Mouse (Mus musculus) mesoderm, embryonic 11.5 days (tissue): Measurements from ENCODE around the gene Fxn.

Source experiments
- DNase-seq: peaks from one replicate; pipeline ENCODE4 v3.0.0-alpha.2; 2012; ENCODE audit warnings: low read depth, low spot score

The Fxn gene

DNA sequence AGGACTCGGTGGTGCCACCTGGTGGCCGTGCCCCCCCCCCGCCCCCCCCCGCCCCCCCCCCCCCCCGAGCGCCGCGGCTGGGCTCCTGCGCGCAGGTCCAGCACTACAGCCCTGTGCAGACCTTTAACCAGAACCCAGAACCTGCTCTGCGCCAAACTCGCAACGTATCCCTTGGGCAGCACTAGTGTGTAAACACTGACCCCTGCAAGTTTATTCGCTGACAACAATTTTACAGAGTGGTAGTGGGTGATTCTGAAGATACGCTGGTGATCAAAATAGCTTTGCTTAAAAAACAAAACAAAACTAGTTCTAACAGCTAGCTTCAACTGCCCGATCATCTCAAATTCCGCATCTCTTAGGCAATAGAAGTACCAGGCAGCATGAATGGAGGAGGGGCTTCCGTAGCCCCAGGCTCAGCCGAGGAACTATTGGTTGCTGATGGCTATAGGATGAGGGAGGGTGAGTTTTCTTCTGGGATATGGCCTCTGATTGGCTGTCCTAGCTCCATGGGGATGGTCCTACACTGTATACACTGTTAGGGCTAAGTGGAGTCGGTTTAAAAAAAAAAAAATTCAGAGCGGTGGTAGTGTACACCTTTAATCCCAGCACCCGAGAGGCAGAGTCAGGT is at the start of gene Fxn:
Gene Fxn, minus strand, starts transcription at position 5 of the 628 bp plus-strand sequence.
- peak; percentile 92 for DNase-seq

DNA sequence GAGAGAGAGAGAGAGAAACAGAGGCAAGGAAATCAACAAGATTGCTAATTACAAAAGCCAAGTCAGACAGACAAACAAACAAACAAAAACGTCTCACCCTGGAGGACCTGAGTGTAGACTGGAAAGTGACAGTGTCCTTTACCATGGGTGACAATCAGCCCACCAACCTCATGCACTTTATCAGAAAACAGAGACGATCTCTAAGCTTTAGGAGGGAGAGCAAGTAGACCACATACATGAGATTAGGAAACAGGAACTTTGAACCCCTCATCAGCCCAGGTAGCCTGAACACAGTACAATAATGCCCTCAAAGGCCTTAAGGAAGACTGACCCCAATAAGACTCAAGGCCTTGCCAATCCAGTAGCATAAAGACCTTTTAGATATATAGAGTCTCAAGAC is 47.5 kb upstream of the Fxn start:
- no peak for DNase-seq

DNA sequence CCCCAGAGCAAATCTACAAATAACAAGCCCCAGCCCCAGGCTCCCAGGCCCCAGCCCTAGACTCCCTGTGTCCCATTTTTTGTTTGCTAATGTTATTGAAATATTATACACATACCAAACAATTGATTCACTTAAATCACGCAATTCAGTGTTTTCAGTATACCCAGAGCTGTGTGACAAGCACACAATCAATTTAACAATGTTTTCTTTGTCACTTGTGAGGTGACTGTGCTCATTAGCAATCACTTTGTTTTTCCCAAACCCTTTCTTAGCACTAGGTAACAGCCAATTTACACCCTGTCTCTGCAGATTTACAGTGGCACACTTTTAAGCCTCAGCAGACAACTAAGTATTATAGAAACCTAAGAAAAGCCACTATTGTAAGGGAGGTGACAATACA is 46.6 kb upstream of the Fxn start:
- DNase-seq = no peak

DNA sequence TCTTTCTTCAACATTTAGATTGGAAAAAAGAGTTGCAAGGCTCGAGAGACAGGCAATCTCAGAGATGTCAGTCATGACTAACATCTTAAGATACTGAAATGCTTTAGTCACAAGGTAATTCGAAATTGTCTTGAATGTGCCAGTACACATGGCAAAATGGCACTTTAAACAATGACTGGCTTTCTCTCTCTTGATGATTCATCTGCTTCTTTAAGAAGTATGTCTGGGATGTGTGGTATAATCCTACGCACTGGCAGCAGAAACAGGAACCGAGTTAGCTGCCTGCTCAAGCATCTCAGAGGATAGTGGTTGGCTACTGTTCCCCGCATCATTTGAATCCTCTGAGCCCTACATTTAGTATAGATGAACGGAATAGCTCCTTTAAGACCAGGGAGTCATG is 45.3 kb upstream of the Fxn start:
- no peak for DNase-seq

GRCm38 (mm10) chr19:24323841-24324613 is 43.6 kb upstream of the Fxn start:
- peak; percentile 67 for DNase-seq

DNA sequence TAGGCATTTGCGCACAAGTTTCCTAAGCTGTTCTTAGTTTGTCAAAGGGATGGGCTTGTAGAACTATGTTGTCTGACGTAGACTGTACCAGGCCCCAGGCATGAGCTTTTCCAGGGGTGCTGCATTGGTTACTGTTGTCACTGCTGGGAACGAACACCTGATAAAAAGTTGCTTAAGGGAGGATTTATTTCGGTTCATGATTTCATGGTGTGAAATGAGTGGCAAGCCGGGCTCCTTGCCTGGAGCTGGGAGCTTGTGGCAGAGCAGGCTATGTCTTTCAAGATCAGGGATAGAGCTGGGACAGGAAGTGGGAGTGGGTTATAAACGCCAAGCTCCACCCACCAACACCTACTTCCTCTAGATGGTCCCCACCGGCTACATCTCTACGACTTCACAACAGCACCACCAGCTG is 41.5 kb upstream of the Fxn start:
- no peak for DNase-seq

DNA sequence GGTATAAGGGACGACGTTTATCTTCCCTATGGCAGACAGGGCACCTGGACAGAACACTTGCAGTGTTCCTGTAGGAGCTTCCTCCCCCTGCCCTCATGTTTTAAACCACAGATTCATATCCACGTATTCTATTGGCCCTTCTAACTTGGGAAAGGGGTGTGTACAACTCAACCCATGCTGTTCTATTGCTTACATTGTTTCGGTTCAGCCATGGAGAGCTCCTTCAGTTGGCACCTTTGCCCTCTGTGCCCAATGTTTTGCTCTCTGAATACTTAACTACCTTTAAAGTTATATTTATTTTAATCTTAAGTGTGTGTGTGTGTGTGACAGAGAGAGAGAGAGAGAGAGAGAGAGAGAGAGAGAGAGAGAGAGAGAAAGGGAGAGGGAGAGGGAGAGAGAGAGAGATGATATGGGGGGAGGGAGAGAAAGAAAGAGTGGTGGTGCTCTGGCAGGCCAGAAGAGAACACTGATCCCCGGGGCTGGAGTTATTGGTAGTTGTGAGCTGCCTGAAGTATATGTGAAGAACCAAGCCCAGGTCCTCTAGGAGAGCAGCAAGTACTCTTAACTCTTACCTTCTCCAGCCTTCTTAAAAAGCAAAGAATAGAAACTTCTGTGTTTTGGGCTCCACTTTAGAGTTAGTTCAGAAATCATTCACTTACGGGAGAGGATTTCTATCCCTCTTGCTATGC is 41.0 kb upstream of the Fxn start:
- no peak for DNase-seq

DNA sequence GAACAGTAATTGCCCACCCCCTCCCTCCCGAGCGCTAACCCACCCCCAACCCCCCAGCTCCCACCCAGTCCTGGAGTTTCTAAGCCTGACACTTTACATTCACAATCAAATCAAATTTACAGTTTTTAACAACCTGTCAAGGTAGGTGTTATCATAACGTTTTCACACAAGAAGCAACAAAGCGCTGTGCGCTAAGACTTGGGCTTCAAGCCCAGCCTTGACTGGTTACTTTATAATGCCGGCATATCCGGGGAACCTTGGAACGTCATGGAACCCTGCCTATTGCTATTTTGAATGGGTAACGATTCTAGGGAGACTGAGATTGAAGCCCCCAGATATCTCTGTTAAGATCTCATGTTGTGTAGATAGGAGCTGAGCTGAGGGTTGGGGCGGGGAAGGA is 37.8 kb upstream of the Fxn start:
- no peak for DNase-seq

DNA sequence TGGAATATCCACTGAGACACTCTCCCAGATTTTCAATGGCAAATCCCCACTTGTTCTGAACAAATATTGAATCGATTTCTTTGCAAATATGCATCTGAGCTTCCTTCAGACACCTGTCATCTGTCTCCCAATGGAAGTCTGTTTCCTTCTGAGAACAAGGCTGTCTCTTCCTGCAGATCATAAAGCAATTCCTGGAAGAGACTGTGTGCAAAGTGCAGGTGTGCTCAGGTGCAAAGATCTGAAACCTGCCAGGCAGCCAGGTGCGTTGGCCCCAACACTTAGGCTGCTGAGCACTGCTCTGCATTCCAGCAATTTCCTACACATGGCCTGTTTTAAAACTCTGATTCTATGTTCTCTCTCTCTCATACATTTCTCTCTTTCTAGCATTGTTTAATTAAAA is 37.3 kb upstream of the Fxn start:
- DNase-seq = no peak

GRCm38 (mm10) chr19:24317038-24317591 is 36.7 kb upstream of the Fxn start:
- DNase-seq = peak; percentile 16

DNA sequence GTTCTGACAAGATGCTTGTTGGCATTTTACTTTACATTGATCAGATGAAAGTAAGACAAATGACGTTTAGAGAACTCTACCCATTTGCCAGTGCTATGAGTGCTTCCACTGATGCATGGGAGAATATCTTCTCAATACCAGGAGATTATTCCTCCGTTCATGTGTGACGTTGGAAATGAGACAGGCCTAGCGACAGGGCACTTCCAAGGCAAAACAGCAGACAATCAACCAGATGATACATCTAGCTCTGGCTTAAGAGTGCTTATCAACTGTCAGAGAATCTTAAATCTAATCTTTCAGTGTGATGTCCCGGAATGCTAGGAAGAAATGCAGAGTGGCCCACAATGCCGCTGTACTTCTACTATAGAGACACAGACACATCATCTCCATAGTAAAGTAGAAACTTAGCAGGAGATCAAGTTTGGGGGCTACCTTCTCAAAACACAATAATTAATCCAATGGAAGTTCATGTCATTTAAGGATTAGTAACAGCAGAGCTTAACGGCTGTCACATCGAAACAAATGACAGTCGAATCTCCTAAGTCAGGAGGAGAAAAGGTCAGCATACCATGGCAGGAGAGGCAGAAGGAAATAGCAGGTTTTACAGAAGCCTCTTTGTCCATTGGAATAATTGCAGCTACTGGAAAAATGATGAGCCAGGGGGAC is 35.8 kb upstream of the Fxn start:
- no peak for DNase-seq

DNA sequence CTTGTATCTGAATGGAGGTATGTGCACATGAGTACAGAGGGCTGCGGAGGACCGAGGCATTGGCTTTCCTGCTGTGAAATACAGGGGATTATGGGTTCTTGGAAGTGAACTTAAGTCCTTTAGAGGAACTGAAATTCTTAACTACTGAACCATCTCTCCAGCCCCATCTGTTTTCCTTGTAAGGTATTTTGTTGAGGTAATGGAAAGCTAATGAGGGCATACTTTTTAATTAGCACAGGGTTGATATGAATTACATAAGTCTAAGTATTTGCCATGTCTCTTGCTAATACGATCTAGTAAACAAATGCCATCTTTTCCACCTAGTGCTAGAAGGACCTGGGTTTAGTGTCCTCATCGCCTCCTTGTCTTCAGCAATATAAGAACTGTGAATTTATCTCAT is 34.8 kb upstream of the Fxn start:
- no peak for DNase-seq

GRCm38 (mm10) chr19:24314676-24315075 is 34.3 kb upstream of the Fxn start:
- DNase-seq = no peak

GRCm38 (mm10) chr19:24312556-24313342 is 32.3 kb upstream of the Fxn start:
- DNase-seq = peak; percentile 45

DNA sequence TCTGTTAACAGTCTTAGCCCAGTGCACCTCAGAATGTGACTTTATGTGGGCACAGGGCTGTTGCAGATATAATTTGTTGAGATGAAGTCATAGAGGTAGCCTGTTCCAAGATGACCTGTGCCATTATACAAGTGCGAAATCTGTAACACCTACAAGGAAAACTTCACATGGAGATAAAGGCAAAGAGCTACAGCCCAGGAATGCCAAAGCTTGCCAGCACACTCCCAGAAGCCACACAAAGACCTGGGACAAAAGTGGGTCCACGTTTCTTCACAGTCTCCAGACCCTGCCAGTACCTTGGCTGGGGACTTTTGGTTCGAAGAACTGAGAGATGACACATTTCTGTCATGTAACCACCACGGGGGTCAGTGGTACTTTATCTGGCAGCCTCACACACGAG is 31.6 kb upstream of the Fxn start:
- DNase-seq = no peak

DNA sequence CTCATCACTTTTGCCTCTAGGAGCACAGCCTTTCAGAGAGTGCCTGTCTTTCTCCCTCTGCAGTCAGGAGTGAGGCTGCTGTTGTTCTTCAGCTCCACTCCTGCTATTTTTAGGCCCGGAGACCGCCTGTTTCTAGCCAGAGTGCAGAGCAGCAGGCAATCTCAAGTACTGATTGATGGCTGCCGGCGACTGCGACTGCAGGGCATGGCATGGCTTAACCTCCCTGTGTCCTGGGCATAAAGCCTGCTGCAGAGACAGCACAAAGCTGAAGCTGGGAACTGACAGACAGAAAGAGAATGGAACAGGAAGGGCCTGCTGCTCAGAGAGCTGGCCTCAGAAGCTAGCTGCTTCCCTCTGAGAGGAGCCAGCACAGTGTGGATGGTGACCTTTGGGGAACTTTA is 27.9 kb upstream of the Fxn start:
- peak; percentile 65 for DNase-seq

DNA sequence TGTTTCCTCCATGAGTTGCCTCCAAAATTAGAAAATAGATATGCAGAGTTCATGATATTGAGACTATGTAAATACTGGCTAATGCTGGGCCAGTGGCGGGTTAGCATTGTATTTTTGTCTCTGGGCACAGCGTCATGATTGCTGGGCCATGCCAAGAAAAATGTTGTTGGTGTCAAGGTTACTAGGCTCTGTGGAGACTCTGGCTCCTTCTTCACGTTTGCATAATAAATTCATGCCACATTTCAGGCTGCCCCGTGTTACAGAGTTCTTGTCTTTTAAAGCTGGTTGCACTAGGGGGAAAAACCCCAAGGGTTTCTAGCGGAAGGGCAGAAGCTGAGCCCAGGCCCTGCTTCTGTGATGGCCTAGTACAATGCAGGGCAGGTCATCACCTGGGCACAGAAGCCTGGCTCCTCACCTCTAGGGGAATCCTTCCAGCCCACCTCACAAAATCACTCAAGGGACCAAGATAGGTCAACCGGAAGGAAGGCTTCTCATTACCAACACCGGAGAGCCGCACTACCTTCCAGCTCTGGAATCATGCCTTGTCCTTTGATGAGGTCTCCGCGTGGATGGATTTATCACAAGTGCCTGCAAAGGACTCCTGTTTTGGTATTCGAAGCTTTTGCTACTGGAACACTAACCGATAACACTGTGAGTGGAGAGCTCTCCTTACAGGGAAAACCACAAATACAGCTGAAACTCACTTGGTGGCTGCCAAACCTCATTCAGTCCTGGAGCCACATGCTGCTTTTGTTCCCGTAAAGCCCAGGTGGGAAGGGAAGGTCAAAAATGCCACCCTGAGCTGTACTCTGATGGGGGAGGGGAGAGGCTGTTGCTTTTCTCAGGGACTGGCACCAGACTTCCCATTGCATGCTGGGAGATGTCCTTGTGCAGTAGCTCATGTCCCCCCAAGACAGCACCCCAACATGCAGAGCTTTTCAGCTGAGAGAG is 27.1 kb upstream of the Fxn start:
- DNase-seq = no peak

- DNase-seq = no peak
Observed at GRCm38 (mm10) chr19:24306351-24306750, 25.9 kb upstream of the Fxn start.

GRCm38 (mm10) chr19:24302198-24302597 is 21.8 kb upstream of the Fxn start:
- DNase-seq = no peak

DNA sequence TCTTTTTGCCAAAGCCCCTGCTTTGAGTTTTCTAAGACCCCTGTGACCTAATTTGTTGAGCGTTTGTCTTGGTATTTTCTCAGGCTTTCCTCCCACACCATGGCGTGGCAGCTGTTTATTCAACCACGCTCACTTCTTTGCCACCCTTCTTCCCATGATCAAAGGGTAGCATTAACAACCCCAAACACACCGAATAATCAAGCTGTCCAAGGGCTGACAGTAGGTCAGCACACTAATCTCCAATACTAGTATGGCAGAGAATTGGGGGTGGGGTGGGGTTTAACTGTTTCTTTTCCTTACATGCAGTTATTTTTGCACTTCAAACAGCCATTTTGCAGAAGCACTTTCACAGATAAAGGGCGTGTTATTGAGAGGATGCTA is 21.4 kb upstream of the Fxn start:
- no peak for DNase-seq
